22 mouse cellular contexts compared by ENCODE assay signal in genomic region chr14:73460514-73461134, GRCm38 (mm10). TPM values are rescaled to one million over a fixed set of nuclear protein-coding genes. Genes with fewer than 3 reads are reported as not detected.
A peak's percentile ranks its signal among the peaks of the same experiment; 100 is the strongest.
DNase-seq lines count a peak whose midpoint lies in the region; ATAC-seq and TF ChIP-seq lines count a peak whose summit lies in the region.
"Had no signal": no experiment of that assay in that cellular context is flagged by ENCODE, and none has a peak within 500 bp of the region (broad histone marks: within the 10 kb centered on the region; RNA-seq: fewer than 3 reads in every experiment).

No protein-coding gene starts in this region.

- no peak for TF ChIP-seq CTCF in gastrocnemius, adult 2 months (IDR thresholded peaks at IDR 0.05)
- TF ChIP-seq CTCF in stomach, postnatal 0 days (IDR thresholded peaks at IDR 0.05; ENCODE audit: low read depth), result no peak

- WGBS in stomach, embryonic 16.5 days, result 60% methylated on average over 12 of the region's 12 CpGs
- 52% methylated on average over 12 of the region's 12 CpGs for WGBS in stomach, postnatal 0 days
- WGBS in embryonic facial prominence, embryonic 14.5 days, result 42% methylated on average over 12 of the region's 12 CpGs

- no peak for TF ChIP-seq EP300 in stomach, postnatal 0 days (optimal IDR thresholded peaks at IDR 0.05)

- H3ac ChIP-seq in myocyte (ENCODE audit: control insufficient read depth, insufficient read length), result no peak overlapping the region

- DNase-seq in gastrocnemius, adult 2 months, result no peak
- no peak for DNase-seq in gastrocnemius, postnatal 25 days
- DNase-seq in stomach, postnatal 0 days (ENCODE audit: low spot score), result no peak
- DNase-seq in embryonic facial prominence, embryonic 14.5 days (ENCODE audit: low spot score), result peak; percentile 70
- DNase-seq in spleen, postnatal 4 days (ENCODE audit: low spot score in 2 of 2), result no peak
- DNase-seq: adrenal gland, postnatal 36 days; cerebellum, adult 11-12 months; cerebellum, postnatal 36 days; embryo, embryonic 11 days; forebrain, postnatal 0 days; heart, postnatal 10 days; kidney, adult 11 months; layer of hippocampus, adult 9-11 months; liver, embryonic 13.5 days; lung, embryonic 14.5 days; lung, postnatal 4 days had no signal

- no peak overlapping the region for H3K9ac ChIP-seq in stomach, embryonic 16.5 days (ENCODE audit: low read length)
- no peak overlapping the region for H3K9ac ChIP-seq in stomach, postnatal 0 days (ENCODE audit: low read length)
- no peak overlapping the region for H3K9ac ChIP-seq in embryonic facial prominence, embryonic 14.5 days (ENCODE audit: low read depth, low read length)
- H3K9ac ChIP-seq: forebrain, postnatal 0 days; kidney, embryonic 15.5 days; liver, embryonic 13.5 days; lung, embryonic 14.5 days had no signal

- intact Hi-C loops in gastrocnemius, adult 2 months (cut with DNase I), result no loop called here

- no peak for ATAC-seq in stomach, embryonic 16.5 days (ENCODE audit: insufficient read depth, low FRiP score)
- ATAC-seq in stomach, postnatal 0 days (ENCODE audit: low FRiP score, low TSS enrichment), result no peak
- no peak for ATAC-seq in embryonic facial prominence, embryonic 14.5 days (ENCODE audit: low read depth)
- ATAC-seq in megakaryocyte, adult 5-6 weeks (ENCODE audit: poor library complexity, severe bottlenecking), result no peak
- ATAC-seq: forebrain, postnatal 0 days had no signal

- H3K79me2 ChIP-seq in myocyte (ENCODE audit: control insufficient read depth, insufficient read depth), result no peaks in the 10 kb centered on the region

- no peaks in the 10 kb centered on the region for H3K4me1 ChIP-seq in stomach, embryonic 16.5 days (ENCODE audit: control insufficient read depth, insufficient read depth, low read length)
- H3K4me1 ChIP-seq in stomach, postnatal 0 days (replicated peaks; ENCODE audit: control insufficient read depth, insufficient read depth), result no peaks in the 10 kb centered on the region
- 0 out of 2 replicates have a peak, but pooled peaks cover 3% of the 10 kb centered on the region for H3K4me1 ChIP-seq in embryonic facial prominence, embryonic 14.5 days (ENCODE audit: control insufficient read depth, insufficient read depth, low read length)
- H3K4me1 ChIP-seq: kidney, embryonic 15.5 days; liver, embryonic 13.5 days; midbrain, embryonic 10.5 days had no signal

- H3K9me3 ChIP-seq in stomach, embryonic 16.5 days (replicated peaks; ENCODE audit: control insufficient read depth, low read length), result no peaks in the 10 kb centered on the region
- H3K9me3 ChIP-seq in stomach, postnatal 0 days (ENCODE audit: control insufficient read depth, low read length), result no peaks in the 10 kb centered on the region
- no peaks in the 10 kb centered on the region for H3K9me3 ChIP-seq in embryonic facial prominence, embryonic 14.5 days (ENCODE audit: control insufficient read depth, low read length)
- H3K9me3 ChIP-seq: kidney, embryonic 15.5 days; liver, embryonic 13.5 days; midbrain, embryonic 10.5 days had no signal

- H3K4me2 ChIP-seq in stomach, embryonic 16.5 days (ENCODE audit: low read depth, low read length), result no peak overlapping the region
- H3K4me2 ChIP-seq in stomach, postnatal 0 days (replicated peaks; ENCODE audit: low read depth), result no peak overlapping the region
- peak overlapping the region; percentile 5; the same call in 1 of the 2 replicates for H3K4me2 ChIP-seq in embryonic facial prominence, embryonic 14.5 days (ENCODE audit: low read depth, low read length)
- H3K4me2 ChIP-seq in myocyte (ENCODE audit: low read depth), result peak overlapping the region; percentile 61
- H3K4me2 ChIP-seq: heart, embryonic 11.5 days; kidney, embryonic 15.5 days; liver, embryonic 13.5 days; lung, embryonic 14.5 days had no signal

- no peaks in the 10 kb centered on the region for H3K36me3 ChIP-seq in stomach, embryonic 16.5 days (ENCODE audit: control insufficient read depth, insufficient read depth, low read length)
- H3K36me3 ChIP-seq in stomach, postnatal 0 days (ENCODE audit: control insufficient read depth, insufficient read depth, low read length), result no peaks in the 10 kb centered on the region
- no peaks in the 10 kb centered on the region for H3K36me3 ChIP-seq in embryonic facial prominence, embryonic 14.5 days (ENCODE audit: control insufficient read depth, insufficient read depth, low read length)
- H3K36me3 ChIP-seq in myocyte (ENCODE audit: control insufficient read depth, insufficient read depth), result no peaks in the 10 kb centered on the region
- H3K36me3 ChIP-seq: kidney, embryonic 15.5 days; liver, embryonic 13.5 days; midbrain, embryonic 10.5 days had no signal

- H3K4me3 ChIP-seq in gastrocnemius, adult 2 months, result peak overlapping the region; percentile 56
- H3K4me3 ChIP-seq in stomach, embryonic 16.5 days (replicated peaks; ENCODE audit: low read length), result no peak overlapping the region
- no peak overlapping the region for H3K4me3 ChIP-seq in stomach, postnatal 0 days (ENCODE audit: low read depth, low read length)
- no peak overlapping the region for H3K4me3 ChIP-seq in embryonic facial prominence, embryonic 14.5 days (ENCODE audit: low read depth, low read length)
- H3K4me3 ChIP-seq in myocyte, result peak overlapping the region; percentile 1
- H3K4me3 ChIP-seq: kidney, embryonic 15.5 days; liver, embryonic 13.5 days; midbrain, embryonic 10.5 days had no signal

- TF ChIP-seq POLR2A in myocyte (IDR thresholded peaks at IDR 0.05; ENCODE audit: insufficient read length, low read depth), result no peak

- H3K27ac ChIP-seq in gastrocnemius, adult 2 months, result no peak overlapping the region
- 0 out of 2 replicates have a peak overlapping the region, but pooled peaks have one; percentile 24 for H3K27ac ChIP-seq in stomach, embryonic 16.5 days (ENCODE audit: low read length)
- H3K27ac ChIP-seq in stomach, postnatal 0 days (replicated peaks), result no peak overlapping the region
- H3K27ac ChIP-seq in embryonic facial prominence, embryonic 14.5 days (replicated peaks; ENCODE audit: low read depth, low read length), result no peak overlapping the region
- H3K27ac ChIP-seq: kidney, embryonic 15.5 days; liver, embryonic 13.5 days; midbrain, embryonic 10.5 days had no signal

- no peaks in the 10 kb centered on the region for H3K27me3 ChIP-seq in stomach, embryonic 16.5 days (ENCODE audit: control insufficient read depth, insufficient read depth, low read length)
- H3K27me3 ChIP-seq in stomach, postnatal 0 days (ENCODE audit: control insufficient read depth, insufficient read depth, low read length), result no peaks in the 10 kb centered on the region
- no peaks in the 10 kb centered on the region for H3K27me3 ChIP-seq in embryonic facial prominence, embryonic 14.5 days (replicated peaks; ENCODE audit: control insufficient read depth, insufficient read depth, low read length)
- H3K27me3 ChIP-seq in myocyte (ENCODE audit: control insufficient read depth, insufficient read depth, insufficient read length), result no peaks in the 10 kb centered on the region
- H3K27me3 ChIP-seq: kidney, embryonic 15.5 days; liver, embryonic 13.5 days had no signal

TF ChIP-seq in myocyte, 11 proteins besides CTCF, POLR2A, EP300 and RAD21:
- no peak for TF ChIP-seq E2F4 (IDR thresholded peaks at IDR 0.05; ENCODE audit: insufficient read depth)
- no peak for TF ChIP-seq REST (IDR thresholded peaks at IDR 0.05; ENCODE audit: insufficient read depth, insufficient read length)
- peak; percentile 31 for TF ChIP-seq SRF (IDR thresholded peaks at IDR 0.05; ENCODE audit: control insufficient read depth, insufficient read length, low read depth)
- TF ChIP-seq MAX (IDR thresholded peaks at IDR 0.05; ENCODE audit: low read depth), result no peak
- TF ChIP-seq POLR2AphosphoS2 (IDR thresholded peaks at IDR 0.05; ENCODE audit: insufficient read length, low read depth), result no peak
- no peak for TF ChIP-seq TCF3 (IDR thresholded peaks at IDR 0.05; ENCODE audit: insufficient read length, low read depth)
- no peak for TF ChIP-seq USF1 (IDR thresholded peaks at IDR 0.05; ENCODE audit: low read depth)
- no peak for TF ChIP-seq CEBPB (IDR thresholded peaks at IDR 0.05; ENCODE audit: insufficient read depth, poor library complexity, severe bottlenecking)
- peak in 1 of 3 experiments; percentile 70 for TF ChIP-seq MYOG (IDR thresholded peaks at IDR 0.05; ENCODE audit: control insufficient read depth in 1 of 3, insufficient read depth in 1 of 3, insufficient read length in 2 of 3, low read depth in 2 of 3)
- no peak for TF ChIP-seq TCF12 (IDR thresholded peaks at IDR 0.05; ENCODE audit: insufficient read depth, poor library complexity, severe bottlenecking)
- peak in 2 of 3 experiments; percentile 25 to 46 for TF ChIP-seq MYOD1 (IDR thresholded peaks at IDR 0.05; ENCODE audit: control insufficient read depth in 1 of 3, insufficient read length in 2 of 3, low read depth in 2 of 3)

RNA-seq across cellular contexts. Expression of gene Med4, which starts 49.2 kb away (rescaled TPM):
- total RNA-seq in gastrocnemius, adult 2 months (2021), result 10 to 100 TPM; 13.4 to 16.1 TPM
- total RNA-seq in gastrocnemius, postnatal 25 days (2021), result 10 to 100 TPM; 12.4 to 12.9 TPM
- 68.3 and 68.6 TPM in 2 replicates for polyA plus RNA-seq in stomach, embryonic 16.5 days (2015; fragmentation: Nextera tagmentation; extraction: Ambion mirVana)
- 39.4 and 39.5 TPM in 2 replicates for polyA plus RNA-seq in stomach, postnatal 0 days (2015; fragmentation: Nextera tagmentation; extraction: Ambion mirVana)
- polyA plus RNA-seq in embryonic facial prominence, embryonic 14.5 days (2014; fragmentation: Nextera tagmentation; extraction: Ambion mirVana), result 72.9 and 73.5 TPM in 2 replicates
- polyA plus RNA-seq in myocyte (2012; fragmentation: generic; extraction: Trizol), result 18.9 TPM
- total RNA-seq in megakaryocyte, adult 5-6 weeks (2015), result 29.7 and 32.8 TPM in 2 replicates
- total RNA-seq in megakaryocyte, adult 5-6 weeks (2017), result 51.0 and 51.3 TPM in 2 replicates

Comparison
In these comparisons a context has a peak if more than half of its experiments do, and no peak if none do; other contexts are left out.
1. H3K4me3 ChIP-seq: peak in gastrocnemius, adult 2 months (single experiment) and myocyte (single experiment); none in stomach, embryonic 16.5 days (single experiment), stomach, postnatal 0 days (single experiment) and embryonic facial prominence, embryonic 14.5 days (single experiment).
2. H3K4me2 ChIP-seq: peak in embryonic facial prominence, embryonic 14.5 days (single experiment) and myocyte (single experiment); none in stomach, embryonic 16.5 days (single experiment) and stomach, postnatal 0 days (single experiment).